Mouse (Mus musculus) cerebellum, adult 2 months (tissue): ENCODE results near the gene Ascc2.

Source experiments
- CTCF ChIP-seq: fragments of 200-500 bp; IDR thresholded peaks from 2 replicates; pipeline ENCODE4 v1.5.1; 2011; ENCODE audit warnings: low read depth, mild to moderate bottlenecking, control low read depth, low read length, moderate library complexity, borderline replicate concordance; ENCODE audit not compliant: insufficient read depth
- POLR2A ChIP-seq: fragments of 200-500 bp; IDR thresholded peaks from 2 replicates; pipeline ENCODE4 v1.6.1; 2011; ENCODE audit warnings: low read length, control low read depth, borderline replicate concordance; ENCODE audit not compliant: insufficient read depth

DNA sequence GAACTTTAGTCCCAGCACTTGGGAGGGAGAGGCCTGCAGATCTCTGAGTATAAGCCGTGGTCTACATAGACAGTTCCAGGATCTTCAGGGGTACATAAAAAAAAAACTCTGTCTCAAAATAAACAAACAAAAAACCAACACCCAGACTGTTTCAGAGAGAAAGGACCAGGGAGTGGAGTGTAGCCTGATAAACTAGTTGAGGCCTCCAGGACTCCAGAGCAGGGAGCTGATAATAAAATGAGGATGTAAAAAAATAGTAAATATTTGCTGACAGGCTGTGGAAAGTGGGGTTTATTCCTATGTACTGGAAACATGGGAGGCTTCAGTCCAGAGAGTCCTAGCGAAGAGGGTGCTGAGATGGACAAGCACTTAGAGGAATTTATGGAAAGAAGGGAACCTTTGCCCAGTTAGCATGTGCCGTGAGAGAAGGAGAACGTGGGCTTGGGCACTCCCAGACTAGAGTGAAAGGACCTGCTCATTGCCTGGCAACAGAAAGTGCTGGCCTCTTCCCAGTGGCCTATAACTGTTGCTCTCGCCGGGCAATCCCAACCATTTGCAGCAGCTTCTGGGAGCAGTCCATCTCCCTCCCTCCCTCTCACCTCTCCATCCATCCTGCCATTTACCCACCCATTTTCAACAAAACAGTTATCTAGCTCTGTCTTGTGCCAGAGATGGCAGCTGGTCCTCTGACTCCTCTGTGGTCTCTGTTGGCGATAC lies 22.9 kb downstream of the Ascc2 start:
- TF ChIP-seq CTCF: no peak
- TF ChIP-seq POLR2A: no peak
